Mouse (Mus musculus): ENCODE measurements around the gene Lgals1. TPM values are rescaled to one million over a fixed set of nuclear protein-coding genes. Genes with fewer than 3 reads are reported as not detected.
"Not testable (repeated sequence)": the region's sequence is repeated elsewhere in the genome, so short reads cannot be mapped to it uniquely, and the experiment has no call there.

The Lgals1 gene
- 558 and 607 TPM in 2 replicates for total RNA-seq (2014; fragmentation: Nextera tagmentation)
- 3,673 and 4,536 TPM in 2 replicates for total RNA-seq (2017)
- 1,469 and 2,086 TPM in 2 replicates for polyA plus RNA-seq (2012)

- DNase-seq (ENCODE audit: low spot score) (peak; percentile 97), ATAC-seq (ENCODE audit: extremely low read depth, insufficient number of reproducible peaks, low FRiP score, poor library complexity, severe bottlenecking) (peak; percentile 37)
- H3K9me3 ChIP-seq (replicated peaks), result peaks cover 4% of the 10 kb centered on the region
- peaks cover 44% of the 10 kb centered on the region for H3K36me3 ChIP-seq (replicated peaks)
- H3K4me1 ChIP-seq (ENCODE audit: insufficient read depth, low read depth, low read length), result peaks cover 87% of the 10 kb centered on the region
- TF ChIP-seq TAL1 (conservative IDR thresholded peaks at IDR 0.05; ENCODE audit: low read depth, low read length) (no peak), POLR2AphosphoS5 (IDR thresholded peaks at IDR 0.05; ENCODE audit: insufficient replicate concordance, low read depth, low read length) (peak; percentile 94), CTCF (IDR thresholded peaks at IDR 0.05; ENCODE audit: low read depth, low read length) (no peak), GATA1 (IDR thresholded peaks at IDR 0.05; ENCODE audit: borderline replicate concordance, low read length) (no peak), GATA2 (IDR thresholded peaks at IDR 0.05; ENCODE audit: borderline replicate concordance, low read depth, low read length) (no peak)
- H3K27me3 ChIP-seq (ENCODE audit: insufficient read depth, low read length), result no peaks in the 10 kb centered on the region
- peak within 1 kb of the TSS; percentile 79 for H3K4me3 ChIP-seq (ENCODE audit: low read depth, low read length)
Observed at GRCm38 (mm10) chr15:78926021-78926919, at the start of gene Lgals1. TSS of gene Lgals1 (plus strand) at chr15:78926725.

- TF ChIP-seq GATA2 (IDR thresholded peaks at IDR 0.05; ENCODE audit: borderline replicate concordance, low read depth, low read length) (no peak), TAL1 (conservative IDR thresholded peaks at IDR 0.05; ENCODE audit: low read depth, low read length) (no peak), CTCF (IDR thresholded peaks at IDR 0.05; ENCODE audit: low read depth, low read length) (no peak), GATA1 (IDR thresholded peaks at IDR 0.05; ENCODE audit: borderline replicate concordance, low read length) (no peak), POLR2AphosphoS5 (IDR thresholded peaks at IDR 0.05; ENCODE audit: insufficient replicate concordance, low read depth, low read length) (no peak)
- H3K36me3 ChIP-seq (replicated peaks), result peaks cover 33% of the 10 kb centered on the region
- no peaks in the 10 kb centered on the region for H3K27me3 ChIP-seq (ENCODE audit: insufficient read depth, low read length)
- H3K9me3 ChIP-seq (replicated peaks), result no peaks in the 10 kb centered on the region
- DNase-seq (ENCODE audit: low spot score) (peak; percentile 93), ATAC-seq (ENCODE audit: extremely low read depth, insufficient number of reproducible peaks, low FRiP score, poor library complexity, severe bottlenecking) (peak; percentile 67)
- H3K4me3 ChIP-seq (ENCODE audit: low read depth, low read length), result peak within 1 kb of the TSS; percentile 85
- peaks cover 78% of the 10 kb centered on the region for H3K4me1 ChIP-seq (ENCODE audit: insufficient read depth, low read depth, low read length)
Observed at GRCm38 (mm10) chr15:78876991-78877809, 49.3 kb upstream of the Lgals1 start, which contains the start of gene Gga1. TSS of gene Gga1 (plus strand) at chr15:78877190.

GRCm38 (mm10) chr15:78877810-78878390 is 48.6 kb upstream of the Lgals1 start:
- Histone ChIP-seq H3K9me3 (replicated peaks) (no peaks in the 10 kb centered on the region), H3K4me3 (ENCODE audit: low read depth, low read length) (peak overlapping the region; percentile 85), H3K27me3 (ENCODE audit: insufficient read depth, low read length) (no peaks in the 10 kb centered on the region), H3K36me3 (replicated peaks) (peaks cover 40% of the 10 kb centered on the region), H3K4me1 (ENCODE audit: insufficient read depth, low read depth, low read length) (peaks cover 72% of the 10 kb centered on the region)
- ATAC-seq (ENCODE audit: extremely low read depth, insufficient number of reproducible peaks, low FRiP score, poor library complexity, severe bottlenecking) (no peak), DNase-seq (ENCODE audit: low spot score) (no peak)
- TF ChIP-seq TAL1 (conservative IDR thresholded peaks at IDR 0.05; ENCODE audit: low read depth, low read length) (no peak), CTCF (IDR thresholded peaks at IDR 0.05; ENCODE audit: low read depth, low read length) (no peak), GATA1 (IDR thresholded peaks at IDR 0.05; ENCODE audit: borderline replicate concordance, low read length) (no peak), GATA2 (IDR thresholded peaks at IDR 0.05; ENCODE audit: borderline replicate concordance, low read depth, low read length) (no peak), POLR2AphosphoS5 (IDR thresholded peaks at IDR 0.05; ENCODE audit: insufficient replicate concordance, low read depth, low read length) (no peak)

- Histone ChIP-seq H3K4me3 (ENCODE audit: low read depth, low read length) (peak overlapping the region; percentile 28; the same call in 1 of the 2 replicates), H3K36me3 (replicated peaks) (peaks cover 51% of the 10 kb centered on the region), H3K4me1 (ENCODE audit: insufficient read depth, low read depth, low read length) (peaks cover 72% of the 10 kb centered on the region)
- not testable (repeated sequence) for H3K9me3 ChIP-seq (replicated peaks); DNase-seq (ENCODE audit: low spot score); H3K27me3 ChIP-seq (ENCODE audit: insufficient read depth, low read length)
- 0 out of 2 replicates have a peak, but pooled peaks have one; percentile 16 for ATAC-seq (ENCODE audit: extremely low read depth, insufficient number of reproducible peaks, low FRiP score, poor library complexity, severe bottlenecking)
Observed at GRCm38 (mm10) chr15:78878792-78879516, 47.6 kb upstream of the Lgals1 start.

GRCm38 (mm10) chr15:78880432-78880831 is 46.1 kb upstream of the Lgals1 start:
- Histone ChIP-seq H3K27me3 (ENCODE audit: insufficient read depth, low read length) (no peaks in the 10 kb centered on the region), H3K4me3 (ENCODE audit: low read depth, low read length) (no peak overlapping the region), H3K36me3 (replicated peaks) (peaks cover 64% of the 10 kb centered on the region), H3K4me1 (ENCODE audit: insufficient read depth, low read depth, low read length) (peaks cover 61% of the 10 kb centered on the region), H3K9me3 (replicated peaks) (no peaks in the 10 kb centered on the region)
- ATAC-seq (ENCODE audit: extremely low read depth, insufficient number of reproducible peaks, low FRiP score, poor library complexity, severe bottlenecking), result no peak
- no peak for TF ChIP-seq GATA1 (IDR thresholded peaks at IDR 0.05; ENCODE audit: borderline replicate concordance, low read length)
- TF ChIP-seq CTCF (IDR thresholded peaks at IDR 0.05; ENCODE audit: low read depth, low read length), result no peak
- no peak for TF ChIP-seq GATA2 (IDR thresholded peaks at IDR 0.05; ENCODE audit: borderline replicate concordance, low read depth, low read length)
- DNase-seq (ENCODE audit: low spot score), result no peak
